Mouse (Mus musculus) adrenal gland, postnatal 0 days (tissue): Measurements from ENCODE around the gene Lamtor3. TPM values are rescaled to one million over a fixed set of nuclear protein-coding genes. Genes with fewer than 3 reads are reported as not detected.

Experiments used
- polyA plus RNA-seq: library from polyadenylated mRNA; unstranded; fragments of >200 nt; fragmentation: Nextera tagmentation; extraction: Ambion mirVana; gene quantifications from 2 replicates; pipeline ENCODE4 v1.2.1, GENCODE M21; 2015

Gene Lamtor3
- polyA plus RNA-seq: 103 and 112 TPM in 2 replicates

DNA sequence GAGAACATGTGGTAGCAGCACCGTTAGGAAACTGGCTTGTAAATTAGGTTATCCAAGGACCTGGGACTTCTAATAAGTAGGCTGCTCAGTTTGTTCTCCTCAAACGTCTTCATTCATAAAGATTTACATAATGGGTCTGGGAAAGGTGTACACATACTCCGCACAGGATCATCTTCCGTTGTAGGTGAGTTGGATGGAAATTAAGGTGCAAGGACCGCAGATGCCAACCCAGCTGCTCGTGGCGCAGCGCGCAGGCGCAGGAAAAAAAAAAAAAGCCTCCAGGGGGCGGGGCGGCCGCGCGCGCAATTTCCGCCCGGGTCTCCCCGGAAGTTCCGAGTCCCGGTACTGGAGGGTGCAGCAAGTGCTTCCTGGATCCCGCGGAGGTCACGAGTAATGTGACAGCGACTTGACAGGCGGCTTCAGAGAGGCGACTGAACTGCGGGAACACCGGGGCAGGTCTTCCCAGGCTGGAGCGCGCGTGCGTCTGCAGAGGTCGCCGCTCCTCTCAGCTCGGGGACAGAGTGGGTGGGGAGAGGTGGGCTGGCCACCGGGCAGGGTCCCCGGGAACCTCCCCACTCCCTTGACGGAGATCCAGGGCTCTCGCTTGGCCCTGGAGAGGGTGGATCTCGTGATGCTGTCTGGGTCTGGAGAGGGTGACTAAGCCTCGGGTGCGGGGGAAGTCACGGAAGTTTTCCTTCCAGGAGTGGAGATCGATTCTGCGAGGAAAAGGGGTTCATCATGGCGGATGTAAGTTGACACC, at the start of gene Lamtor3:
TSS of gene Lamtor3 (plus strand) at position 335 of the 760 bp plus-strand sequence.

Other genes with a start within 250 kb of the Lamtor3 start
- gene Gm21962, start 247.0 kb upstream of the Lamtor3 start, polyA plus RNA-seq: not detected in 2 replicates
- 1,565 and 2,053 TPM in 2 replicates for gene H2afz, start 54.0 kb upstream of the Lamtor3 start, polyA plus RNA-seq
- gene Dnajb14, start 50.8 kb upstream of the Lamtor3 start, polyA plus RNA-seq: 11.9 and 15.3 TPM in 2 replicates
- gene Dapp1, start 63.0 kb downstream of the Lamtor3 start, polyA plus RNA-seq: 10.3 and 16.8 TPM in 2 replicates
- gene 1110002E22Rik, start 146.5 kb downstream of the Lamtor3 start, polyA plus RNA-seq: 0.13 and 0.18 TPM in 2 replicates
- 0.09 and 0.12 TPM in 2 replicates for gene Gm5105, start 148.9 kb downstream of the Lamtor3 start, polyA plus RNA-seq
- 7.8 and 9.6 TPM in 2 replicates for gene Trmt10a, start 224.9 kb downstream of the Lamtor3 start, polyA plus RNA-seq
- gene Mttp, start 226.5 kb downstream of the Lamtor3 start, polyA plus RNA-seq: 11.1 and 11.4 TPM in 2 replicates